Mouse (Mus musculus): ENCODE measurements around the gene Nlrp6. TPM values are rescaled to one million over a fixed set of nuclear protein-coding genes. Genes with fewer than 3 reads are reported as not detected.
A peak's percentile ranks its signal among the peaks of the same experiment; 100 is the strongest.

Gene Nlrp6
- polyA plus RNA-seq, 1 experiment from 2014 or later, result 0.25 TPM

DNA sequence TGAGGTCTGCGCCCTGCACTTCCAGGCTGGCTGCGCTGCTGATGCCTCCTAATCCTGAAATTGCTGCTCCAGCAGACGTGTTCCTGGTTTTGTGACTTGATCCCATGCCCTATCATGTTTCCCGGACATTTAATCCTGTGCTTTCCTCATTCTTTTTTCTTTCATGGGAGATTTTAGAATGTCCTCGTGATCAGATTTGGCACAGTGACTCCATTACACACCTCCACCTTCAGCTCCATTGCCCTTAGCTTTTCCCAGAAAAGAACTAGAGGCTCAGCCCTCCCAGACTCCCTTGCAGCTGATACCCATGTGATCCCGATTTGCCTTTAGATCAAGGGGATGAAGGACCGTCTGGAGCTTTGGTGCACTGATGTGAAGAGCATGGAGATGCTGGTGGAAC lies 22.8 kb upstream of the Nlrp6 start:
- Histone ChIP-seq H3K27me3 (no peaks in the 10 kb centered on the region), H3K4me2 (replicated peaks) (no peak overlapping the region), H3K36me3 (peaks cover 55% of the 10 kb centered on the region), H3K4me1 (no peaks in the 10 kb centered on the region), H3K9ac (no peak overlapping the region), H3K9me3 (replicated peaks) (no peaks in the 10 kb centered on the region), H3K27ac (replicated peaks) (no peak overlapping the region), H3K4me3 (replicated peaks) (no peak overlapping the region)
- WGBS, result 65% methylated on average over 7 of the region's 7 CpGs
- ATAC-seq (ENCODE audit: insufficient number of reproducible peaks, low FRiP score, low TSS enrichment, low read depth), result no peak

DNA sequence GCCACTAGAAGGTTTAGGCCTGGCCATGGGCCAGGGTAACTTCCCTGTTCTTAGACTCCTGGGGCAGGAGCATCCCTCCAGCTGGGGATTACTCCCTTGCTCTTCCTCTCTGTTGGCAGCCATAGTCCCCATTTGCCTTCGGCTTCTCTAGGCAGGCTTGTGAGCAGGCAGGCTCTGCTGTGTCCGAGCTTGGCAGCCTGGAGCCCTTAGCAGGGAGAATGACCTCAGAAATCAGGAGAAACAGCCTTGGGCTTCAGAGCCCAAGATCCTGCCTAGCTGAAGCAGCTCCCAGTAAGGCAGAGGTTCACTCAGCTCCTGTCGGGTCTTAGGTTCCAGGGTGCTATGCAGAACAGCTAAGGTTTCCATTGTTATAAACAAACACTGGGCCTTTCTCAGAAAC lies 21.6 kb upstream of the Nlrp6 start:
- Histone ChIP-seq H3K27me3 (no peaks in the 10 kb centered on the region), H3K36me3 (peaks cover 44% of the 10 kb centered on the region)
- WGBS, result 83% methylated on average over 3 of the region's 3 CpGs

DNA sequence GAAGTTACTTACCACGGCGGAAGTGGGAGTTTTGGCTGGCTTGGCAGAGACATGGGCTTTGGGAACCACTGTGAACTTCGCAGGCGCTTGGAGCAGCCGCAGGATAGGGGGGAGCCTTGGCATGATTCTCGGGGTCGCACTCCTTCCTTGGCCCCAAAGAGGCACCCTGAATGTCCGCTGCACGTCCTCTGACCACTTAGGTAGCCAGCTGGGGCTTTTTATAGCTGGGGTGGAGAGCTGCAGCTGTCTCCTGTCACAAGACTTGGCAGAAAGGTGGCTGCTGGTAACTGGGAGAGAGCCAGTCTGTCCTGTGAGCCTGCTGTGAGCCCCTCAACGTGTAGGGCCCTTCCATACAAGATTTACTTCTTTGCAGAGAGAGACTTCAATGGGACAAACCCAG lies 20.5 kb upstream of the Nlrp6 start, which contains the start of gene Cox8b:
Gene Cox8b (minus strand): TSS at position 227 of the 400 bp plus-strand sequence.
- no peaks in the 10 kb centered on the region for H3K27me3 ChIP-seq
- H3K4me1 ChIP-seq, result no peaks in the 10 kb centered on the region
- H3K9ac ChIP-seq, result no peak within 1 kb of the TSS
- 78% methylated on average over 10 of the region's 10 CpGs for WGBS
- ATAC-seq (ENCODE audit: insufficient number of reproducible peaks, low FRiP score, low TSS enrichment, low read depth), result no peak
- H3K4me3 ChIP-seq (replicated peaks), result no peak within 1 kb of the TSS
- H3K9me3 ChIP-seq (replicated peaks), result no peaks in the 10 kb centered on the region
- no peak within 1 kb of the TSS for H3K27ac ChIP-seq (replicated peaks)
- peaks cover 35% of the 10 kb centered on the region for H3K36me3 ChIP-seq
- H3K4me2 ChIP-seq (replicated peaks), result no peak within 1 kb of the TSS

More for the DNA sequence above, 21.6 kb upstream of the Nlrp6 start:
- Histone ChIP-seq H3K9ac (no peak overlapping the region), H3K4me2 (replicated peaks) (no peak overlapping the region), H3K27ac (replicated peaks) (no peak overlapping the region), H3K4me1 (no peaks in the 10 kb centered on the region), H3K9me3 (replicated peaks) (no peaks in the 10 kb centered on the region), H3K4me3 (replicated peaks) (no peak overlapping the region)
- no peak for ATAC-seq (ENCODE audit: insufficient number of reproducible peaks, low FRiP score, low TSS enrichment, low read depth)

DNA sequence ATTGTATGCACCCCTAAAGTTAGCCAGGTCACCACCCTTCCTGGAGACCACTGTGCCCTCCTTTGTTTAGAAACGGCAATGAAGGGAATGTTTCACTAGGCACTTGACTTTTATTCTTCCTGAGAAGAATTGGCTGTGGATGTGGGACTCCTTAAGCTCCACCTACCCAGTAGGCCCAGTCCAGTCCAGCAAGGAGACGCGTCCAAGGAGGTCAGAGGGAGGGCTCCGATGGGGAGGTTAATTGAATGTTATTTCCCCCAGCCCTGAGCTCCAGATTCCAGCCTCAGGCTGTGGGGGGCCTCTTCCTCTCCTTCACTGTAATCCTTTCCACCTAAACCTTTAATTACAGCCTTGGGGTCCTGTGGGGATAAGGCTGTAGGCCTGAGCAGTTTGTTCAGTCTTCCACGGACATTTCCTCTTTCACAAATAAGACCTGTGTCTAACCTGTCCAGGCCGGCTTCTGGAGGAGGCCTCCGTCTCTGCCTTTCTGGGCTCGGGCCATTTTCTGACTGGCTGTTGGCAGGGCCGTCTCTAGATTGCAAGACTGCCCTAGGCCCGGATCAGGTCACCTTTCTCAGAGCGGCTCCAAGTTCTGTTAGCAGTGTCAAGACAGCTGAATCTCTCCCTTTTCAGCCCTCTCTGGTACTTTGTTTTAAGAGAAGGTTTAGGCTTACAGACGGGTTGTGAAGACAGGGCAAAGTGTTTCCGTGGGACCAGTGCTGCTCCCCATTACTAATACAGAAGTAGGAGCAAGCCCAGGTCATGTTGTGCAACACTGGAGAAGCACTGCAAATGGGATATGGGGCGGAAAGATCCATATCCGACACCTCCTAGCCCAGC lies 18.4 kb upstream of the Nlrp6 start:
- 44% methylated on average over 15 of the region's 15 CpGs for WGBS
- no peak overlapping the region for H3K27ac ChIP-seq (replicated peaks)
- no peak for ATAC-seq (ENCODE audit: insufficient number of reproducible peaks, low FRiP score, low TSS enrichment, low read depth)

DNA sequence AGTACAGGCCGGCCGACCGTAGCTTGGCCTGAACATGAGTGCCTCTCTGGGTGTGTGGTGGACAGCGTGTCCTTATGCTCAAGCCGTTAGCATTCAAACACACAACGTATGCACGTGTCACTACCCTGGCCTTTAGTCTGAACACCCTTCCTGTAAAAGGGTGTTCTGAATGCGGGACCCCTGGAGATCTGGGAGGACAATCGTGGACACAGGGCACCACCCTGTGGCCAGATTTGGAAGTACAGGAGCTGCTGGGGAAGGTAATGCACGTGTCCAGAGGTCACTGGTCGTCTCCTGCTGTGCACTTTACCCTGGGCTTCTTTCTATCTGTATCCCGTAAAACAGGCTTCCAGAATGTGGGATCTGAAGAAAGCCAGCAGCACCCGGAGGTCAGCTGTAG lies 17.5 kb upstream of the Nlrp6 start:
- no peak overlapping the region for H3K27ac ChIP-seq (replicated peaks)
- no peaks in the 10 kb centered on the region for H3K27me3 ChIP-seq
- 0 out of 2 replicates have a peak, but pooled peaks have one; percentile 6 for ATAC-seq (ENCODE audit: insufficient number of reproducible peaks, low FRiP score, low TSS enrichment, low read depth)
- peaks cover 7% of the 10 kb centered on the region for H3K36me3 ChIP-seq
- no peak overlapping the region for H3K4me2 ChIP-seq (replicated peaks)
- H3K9me3 ChIP-seq (replicated peaks), result no peaks in the 10 kb centered on the region
- H3K4me1 ChIP-seq, result no peaks in the 10 kb centered on the region
- H3K9ac ChIP-seq, result no peak overlapping the region
- 24% methylated on average over 13 of the region's 13 CpGs for WGBS
- H3K4me3 ChIP-seq (replicated peaks), result no peak overlapping the region

More for the DNA sequence above, 18.4 kb upstream of the Nlrp6 start:
- no peaks in the 10 kb centered on the region for H3K27me3 ChIP-seq
- H3K9ac ChIP-seq, result no peak overlapping the region
- no peak overlapping the region for H3K4me2 ChIP-seq (replicated peaks)
- H3K4me1 ChIP-seq, result no peaks in the 10 kb centered on the region
- H3K9me3 ChIP-seq (replicated peaks), result no peaks in the 10 kb centered on the region
- peaks cover 16% of the 10 kb centered on the region for H3K36me3 ChIP-seq
- H3K4me3 ChIP-seq (replicated peaks), result no peak overlapping the region

DNA sequence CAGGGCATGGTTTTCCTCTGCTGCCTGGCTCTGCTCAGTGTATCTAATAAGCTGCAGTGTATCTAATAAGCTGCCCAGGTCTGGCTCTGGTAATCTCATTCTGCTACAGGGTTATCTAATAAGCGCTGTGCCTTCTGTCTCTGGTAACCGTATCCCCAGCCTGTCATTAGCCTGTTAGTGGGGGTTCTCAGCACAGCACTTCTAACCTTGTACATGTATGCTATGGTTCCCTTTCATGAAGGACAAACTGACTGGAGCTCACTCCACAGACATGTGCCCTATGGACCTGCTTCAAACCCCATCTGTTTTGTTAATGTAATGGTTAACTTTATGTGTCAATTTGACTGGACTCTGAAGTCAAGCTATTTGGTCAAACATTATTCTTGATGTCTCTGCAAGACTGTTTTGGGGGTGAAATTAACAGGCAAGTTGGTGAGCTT lies 15.0 kb upstream of the Nlrp6 start:
- no peak overlapping the region for H3K4me2 ChIP-seq (replicated peaks)

DNA sequence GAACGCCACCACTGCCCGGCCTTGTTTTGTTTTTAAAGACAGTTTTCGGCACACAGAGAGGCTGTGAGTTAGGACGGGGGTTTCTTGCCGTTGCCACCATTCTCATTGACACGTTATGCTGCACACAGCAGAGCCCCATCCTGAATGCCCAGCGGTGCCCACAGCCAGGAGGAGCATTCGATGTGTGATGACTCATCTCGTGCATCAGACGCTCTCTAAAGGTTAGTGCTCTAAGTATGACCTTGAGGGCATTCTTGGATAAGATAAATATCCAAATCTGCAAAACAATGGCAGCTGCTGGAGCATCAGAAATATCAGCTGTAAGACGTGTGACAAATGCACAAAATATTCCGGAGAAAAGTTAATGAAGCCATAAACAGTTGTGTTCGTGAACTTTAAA lies 13.6 kb upstream of the Nlrp6 start:
- no peaks in the 10 kb centered on the region for H3K27me3 ChIP-seq
- H3K4me2 ChIP-seq (replicated peaks), result no peak overlapping the region
- H3K9me3 ChIP-seq (replicated peaks), result no peaks in the 10 kb centered on the region
- H3K4me1 ChIP-seq, result peaks cover 4% of the 10 kb centered on the region; the same call in 1 of the 2 replicates
- no peaks in the 10 kb centered on the region for H3K36me3 ChIP-seq
- no peak overlapping the region for H3K4me3 ChIP-seq (replicated peaks)
- WGBS, result 74% methylated on average over 13 of the region's 13 CpGs
- no peak overlapping the region for H3K27ac ChIP-seq (replicated peaks)
- no peak overlapping the region for H3K9ac ChIP-seq
- ATAC-seq (ENCODE audit: insufficient number of reproducible peaks, low FRiP score, low TSS enrichment, low read depth), result no peak

More for the DNA sequence above, 15.0 kb upstream of the Nlrp6 start:
- H3K9ac ChIP-seq, result no peak overlapping the region
- peaks cover 4% of the 10 kb centered on the region; the same call in 1 of the 2 replicates for H3K4me1 ChIP-seq
- H3K27me3 ChIP-seq, result no peaks in the 10 kb centered on the region
- no peaks in the 10 kb centered on the region for H3K36me3 ChIP-seq
- no peak overlapping the region for H3K27ac ChIP-seq (replicated peaks)
- 61% methylated on average over 2 of the region's 2 CpGs for WGBS
- no peaks in the 10 kb centered on the region for H3K9me3 ChIP-seq (replicated peaks)
- H3K4me3 ChIP-seq (replicated peaks), result no peak overlapping the region
- no peak for ATAC-seq (ENCODE audit: insufficient number of reproducible peaks, low FRiP score, low TSS enrichment, low read depth)

DNA sequence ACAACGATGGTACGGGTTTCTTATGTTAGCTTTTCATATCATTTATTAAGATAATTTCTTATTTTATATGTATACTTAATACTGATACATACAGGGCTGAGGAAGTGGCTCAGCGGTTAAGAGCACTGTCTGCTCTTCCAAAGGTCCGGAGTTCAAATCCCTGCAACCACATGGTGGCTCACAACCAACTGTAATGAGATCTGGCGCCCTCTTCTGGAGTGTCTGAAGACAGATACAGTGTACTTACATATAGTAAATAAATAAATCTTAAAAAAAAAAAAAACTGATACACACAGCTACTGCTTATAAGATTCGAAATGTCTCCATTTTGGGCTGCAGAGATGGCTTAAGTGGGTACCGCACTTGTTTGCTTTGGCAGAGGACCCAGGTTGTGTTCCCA lies 13.0 kb upstream of the Nlrp6 start:
- Histone ChIP-seq H3K27ac (replicated peaks) (no peak overlapping the region), H3K27me3 (no peaks in the 10 kb centered on the region), H3K9me3 (replicated peaks) (no peaks in the 10 kb centered on the region), H3K4me2 (replicated peaks) (no peak overlapping the region), H3K36me3 (no peaks in the 10 kb centered on the region), H3K4me3 (replicated peaks) (no peak overlapping the region), H3K4me1 (peaks cover 4% of the 10 kb centered on the region; the same call in 1 of the 2 replicates), H3K9ac (no peak overlapping the region)
- no peak for ATAC-seq (ENCODE audit: insufficient number of reproducible peaks, low FRiP score, low TSS enrichment, low read depth)
- 81% methylated on average over 7 of the region's 7 CpGs for WGBS

DNA sequence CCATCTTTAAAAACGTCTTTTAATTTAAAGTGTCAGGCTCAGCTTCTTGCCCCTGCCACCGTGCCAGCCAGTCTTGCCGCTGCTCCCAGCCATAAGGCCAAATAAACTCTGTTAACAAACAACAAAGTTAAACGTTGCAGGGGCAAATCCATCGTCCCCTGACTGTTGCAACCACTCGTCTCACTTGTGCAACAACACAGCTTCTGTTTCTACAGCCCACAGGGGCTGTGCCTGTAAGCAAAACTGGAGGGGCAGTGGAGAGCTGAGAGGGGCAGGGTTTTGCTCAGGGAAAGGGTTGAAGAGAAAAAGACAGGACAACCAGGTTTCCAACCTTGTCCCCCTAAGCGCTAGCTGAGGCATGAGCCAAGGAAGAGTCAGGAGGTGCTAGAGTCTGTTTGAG lies 12.5 kb upstream of the Nlrp6 start:
- H3K9me3 ChIP-seq (replicated peaks), result no peaks in the 10 kb centered on the region
- 49% methylated on average over 7 of the region's 7 CpGs for WGBS
- H3K4me3 ChIP-seq (replicated peaks), result no peak overlapping the region
- 0 out of 2 replicates have a peak, but pooled peaks have one; percentile 24 for ATAC-seq (ENCODE audit: insufficient number of reproducible peaks, low FRiP score, low TSS enrichment, low read depth)
- H3K4me1 ChIP-seq, result peaks cover 4% of the 10 kb centered on the region; the same call in 1 of the 2 replicates
- no peaks in the 10 kb centered on the region for H3K36me3 ChIP-seq
- H3K27ac ChIP-seq (replicated peaks), result no peak overlapping the region
- no peak overlapping the region for H3K9ac ChIP-seq
- H3K4me2 ChIP-seq (replicated peaks), result peak overlapping the region; percentile 91; the same call in 1 of the 2 replicates
- no peaks in the 10 kb centered on the region for H3K27me3 ChIP-seq

DNA sequence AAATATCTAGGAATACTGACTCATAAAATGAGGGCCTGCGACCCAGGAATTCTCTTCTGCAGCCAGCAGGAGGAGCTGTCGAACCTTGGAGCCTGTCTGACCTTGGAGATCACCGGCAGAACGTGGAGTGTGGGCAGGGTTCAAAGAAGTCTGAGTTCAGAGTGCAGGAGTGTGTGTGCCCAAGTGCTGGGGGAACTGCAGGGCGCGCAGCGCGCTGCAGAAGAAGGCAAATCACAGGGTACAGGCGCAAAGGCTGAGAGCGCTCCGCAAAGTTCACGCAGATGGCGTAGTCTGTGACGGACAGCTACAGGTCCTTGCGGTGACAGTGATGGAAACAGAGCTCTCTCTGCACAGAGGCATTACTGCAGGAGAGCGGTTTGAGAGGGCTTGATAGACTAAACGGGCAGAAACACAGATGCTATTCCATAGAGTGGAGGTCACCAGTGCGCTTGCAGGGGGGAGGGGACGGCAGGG lies 12.0 kb upstream of the Nlrp6 start:
- ATAC-seq (ENCODE audit: insufficient number of reproducible peaks, low FRiP score, low TSS enrichment, low read depth), result peak; percentile 45; the same call in 1 of the 2 replicates
- Histone ChIP-seq H3K36me3 (no peaks in the 10 kb centered on the region), H3K27ac (replicated peaks) (no peak overlapping the region), H3K4me1 (peaks cover 4% of the 10 kb centered on the region; the same call in 1 of the 2 replicates), H3K9me3 (replicated peaks) (no peaks in the 10 kb centered on the region), H3K9ac (no peak overlapping the region), H3K4me3 (replicated peaks) (peak overlapping the region; percentile 48), H3K4me2 (replicated peaks) (peak overlapping the region; percentile 91), H3K27me3 (no peaks in the 10 kb centered on the region)
- WGBS, result 1% methylated on average over 19 of the region's 19 CpGs

DNA sequence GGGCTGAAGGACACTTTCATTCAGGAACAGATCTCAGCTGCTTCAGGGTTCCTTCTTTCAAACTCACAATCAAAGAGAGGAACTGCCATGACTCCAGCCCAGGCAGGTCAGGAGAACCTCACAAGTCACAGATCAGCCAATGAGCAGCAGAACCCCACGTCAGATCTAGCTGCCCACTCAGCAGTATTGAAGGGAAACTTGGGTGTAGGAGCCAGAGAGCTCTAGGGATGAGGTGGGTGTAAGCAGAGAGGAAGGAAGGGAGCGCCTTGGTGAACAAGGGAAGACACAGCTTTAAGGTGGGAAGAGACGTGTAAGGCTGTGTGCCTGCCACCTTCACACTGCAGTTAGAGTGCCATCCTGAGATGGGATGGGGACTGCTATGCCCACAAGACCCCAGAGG lies 8.4 kb upstream of the Nlrp6 start:
- H3K4me1 ChIP-seq, result peaks cover 4% of the 10 kb centered on the region; the same call in 1 of the 2 replicates
- WGBS, result 68% methylated on average over 3 of the region's 3 CpGs
- no peak for ATAC-seq (ENCODE audit: insufficient number of reproducible peaks, low FRiP score, low TSS enrichment, low read depth)
- H3K9me3 ChIP-seq (replicated peaks), result no peaks in the 10 kb centered on the region
- H3K27me3 ChIP-seq, result no peaks in the 10 kb centered on the region
- H3K4me2 ChIP-seq (replicated peaks), result no peak overlapping the region
- no peak overlapping the region for H3K27ac ChIP-seq (replicated peaks)
- H3K9ac ChIP-seq, result no peak overlapping the region
- no peak overlapping the region for H3K4me3 ChIP-seq (replicated peaks)
- H3K36me3 ChIP-seq, result no peaks in the 10 kb centered on the region
